In genomic region chr1:178396383-178396782, GRCm38 (mm10) we compare ENCODE assay signal across 11 mouse cellular contexts. TPM values are rescaled to one million over a fixed set of nuclear protein-coding genes. Genes with fewer than 3 reads are reported as not detected.
DNase-seq lines count a peak whose midpoint lies in the region; ATAC-seq lines count a peak whose summit lies in the region.
"Had no signal": no experiment of that assay in that cellular context is flagged by ENCODE, and none has a peak within 500 bp of the region (broad histone marks: within the 10 kb centered on the region; RNA-seq: fewer than 3 reads in every experiment).

No protein-coding gene starts in this region.

- no peak overlapping the region for H3K9ac ChIP-seq in midbrain, embryonic 14.5 days (replicated peaks; ENCODE audit: low read length)
- no peak overlapping the region for H3K9ac ChIP-seq in midbrain, embryonic 13.5 days (replicated peaks)
- H3K9ac ChIP-seq in stomach, embryonic 16.5 days (ENCODE audit: low read length) = no peak overlapping the region
- H3K9ac ChIP-seq: hindbrain, embryonic 12.5 days; liver, embryonic 14.5 days had no signal

- no peaks in the 10 kb centered on the region for H3K27me3 ChIP-seq in midbrain, embryonic 14.5 days (ENCODE audit: control insufficient read depth, insufficient read depth, low read length)
- no peaks in the 10 kb centered on the region for H3K27me3 ChIP-seq in midbrain, embryonic 13.5 days
- H3K27me3 ChIP-seq in stomach, embryonic 16.5 days (ENCODE audit: control insufficient read depth, insufficient read depth, low read length) = no peaks in the 10 kb centered on the region
- H3K27me3 ChIP-seq: hindbrain, embryonic 12.5 days; Patski had no signal

- H3K27ac ChIP-seq in midbrain, embryonic 14.5 days (replicated peaks; ENCODE audit: low read depth, low read length) = no peak overlapping the region
- no peak overlapping the region for H3K27ac ChIP-seq in midbrain, embryonic 13.5 days
- no peak overlapping the region for H3K27ac ChIP-seq in stomach, embryonic 16.5 days (ENCODE audit: low read length)
- H3K27ac ChIP-seq: hindbrain, embryonic 12.5 days; liver, embryonic 14.5 days had no signal

- no peaks in the 10 kb centered on the region for H3K4me1 ChIP-seq in midbrain, embryonic 14.5 days (ENCODE audit: control insufficient read depth, insufficient read depth, low read length)
- H3K4me1 ChIP-seq in midbrain, embryonic 13.5 days (replicated peaks) = no peaks in the 10 kb centered on the region
- no peaks in the 10 kb centered on the region for H3K4me1 ChIP-seq in stomach, embryonic 16.5 days (ENCODE audit: control insufficient read depth, insufficient read depth, low read length)
- H3K4me1 ChIP-seq: hindbrain, embryonic 12.5 days had no signal

- intact Hi-C loops in heart, postnatal 14 days (cut with DNase I) = no loop called here

- no peak overlapping the region for H3K4me2 ChIP-seq in midbrain, embryonic 14.5 days (ENCODE audit: low read length)
- no peak overlapping the region for H3K4me2 ChIP-seq in midbrain, embryonic 13.5 days (replicated peaks)
- no peak overlapping the region for H3K4me2 ChIP-seq in stomach, embryonic 16.5 days (ENCODE audit: low read depth, low read length)
- H3K4me2 ChIP-seq: hindbrain, embryonic 12.5 days had no signal

- peak; percentile 26 for DNase-seq in midbrain, embryonic 14.5 days
- peak; percentile 43 to 65 for DNase-seq in heart, postnatal 14 days
- peak; percentile 91 to 93 for DNase-seq in kidney, postnatal 25 days
- DNase-seq in right cerebral cortex, adult 2 months (ENCODE audit: low spot score in 2 of 2) = no peak
- no peak for DNase-seq in ovary, postnatal 14 days (ENCODE audit: low spot score)
- DNase-seq: thymus, adult 2 months had no signal

- no peak overlapping the region for H3K4me3 ChIP-seq in midbrain, embryonic 14.5 days (replicated peaks; ENCODE audit: low read depth, low read length)
- H3K4me3 ChIP-seq in midbrain, embryonic 13.5 days (replicated peaks) = no peak overlapping the region
- H3K4me3 ChIP-seq in stomach, embryonic 16.5 days (replicated peaks; ENCODE audit: low read length) = no peak overlapping the region
- H3K4me3 ChIP-seq: hindbrain, embryonic 12.5 days had no signal

- H3K9me3 ChIP-seq in midbrain, embryonic 14.5 days (ENCODE audit: control insufficient read depth, low read length) = no peaks in the 10 kb centered on the region
- H3K9me3 ChIP-seq in midbrain, embryonic 13.5 days = no peaks in the 10 kb centered on the region
- H3K9me3 ChIP-seq in stomach, embryonic 16.5 days (replicated peaks; ENCODE audit: control insufficient read depth, low read length) = no peaks in the 10 kb centered on the region; the same call in 1 of the 2 replicates
- H3K9me3 ChIP-seq: hindbrain, embryonic 12.5 days had no signal

- 74% methylated on average over 4 of the region's 4 CpGs for WGBS in midbrain, embryonic 14.5 days
- 76% methylated on average over 4 of the region's 4 CpGs for WGBS in midbrain, embryonic 13.5 days
- WGBS in stomach, embryonic 16.5 days = 49% methylated on average over 4 of the region's 4 CpGs

- no peak for ATAC-seq in midbrain, embryonic 14.5 days (ENCODE audit: low FRiP score, low TSS enrichment)
- ATAC-seq in midbrain, embryonic 13.5 days = no peak
- ATAC-seq in stomach, embryonic 16.5 days (ENCODE audit: insufficient read depth, low FRiP score) = peak; percentile 60; the same call in 1 of the 2 replicates
- ATAC-seq: Patski had no signal

- no peaks in the 10 kb centered on the region for H3K36me3 ChIP-seq in midbrain, embryonic 14.5 days (ENCODE audit: control insufficient read depth, insufficient read depth, low read length)
- no peaks in the 10 kb centered on the region for H3K36me3 ChIP-seq in midbrain, embryonic 13.5 days
- no peaks in the 10 kb centered on the region for H3K36me3 ChIP-seq in stomach, embryonic 16.5 days (ENCODE audit: control insufficient read depth, insufficient read depth, low read length)
- H3K36me3 ChIP-seq: hindbrain, embryonic 12.5 days had no signal

RNA-seq across cellular contexts. Expression of gene Efcab2, which starts 9.5 kb away (rescaled TPM):
- polyA plus RNA-seq in midbrain, embryonic 14.5 days (2014; fragmentation: Nextera tagmentation; extraction: Ambion mirVana) = 4.9 and 7.7 TPM in 2 replicates
- polyA plus RNA-seq in midbrain, embryonic 13.5 days (2015; fragmentation: Nextera tagmentation; extraction: Ambion mirVana) = 8.8 and 9.0 TPM in 2 replicates
- 10 to 100 TPM; 49.9 to 50.0 TPM for total RNA-seq in heart, postnatal 14 days (2021)
- 5.7 and 6.6 TPM in 2 replicates for polyA plus RNA-seq in stomach, embryonic 16.5 days (2015; fragmentation: Nextera tagmentation; extraction: Ambion mirVana)

RNA-seq across cellular contexts. Expression of gene Hnrnpu, which starts 58.8 kb away (rescaled TPM):
- 243 and 369 TPM in 2 replicates for polyA plus RNA-seq in midbrain, embryonic 14.5 days (2014; fragmentation: Nextera tagmentation; extraction: Ambion mirVana)
- 293 and 372 TPM in 2 replicates for polyA plus RNA-seq in midbrain, embryonic 13.5 days (2015; fragmentation: Nextera tagmentation; extraction: Ambion mirVana)
- 100 to 1,000 TPM; 212 to 218 TPM for total RNA-seq in heart, postnatal 14 days (2021)
- 110 and 162 TPM in 2 replicates for polyA plus RNA-seq in stomach, embryonic 16.5 days (2015; fragmentation: Nextera tagmentation; extraction: Ambion mirVana)

Comparison
In these comparisons a context has a peak if more than half of its experiments do, and no peak if none do; other contexts are left out.
1. DNase-seq: peak in midbrain, embryonic 14.5 days (single experiment), heart, postnatal 14 days (2 of 2) and kidney, postnatal 25 days (2 of 2); none in right cerebral cortex, adult 2 months (0 of 2) and ovary, postnatal 14 days (single experiment).